Mouse (Mus musculus): Measurements from ENCODE around the gene Xlr.
A peak's percentile ranks its signal among the peaks of the same experiment; 100 is the strongest.
"Not testable (repeated sequence)": the region's sequence is repeated elsewhere in the genome, so short reads cannot be mapped to it uniquely, and the experiment has no call there.

Xlr gene

DNA sequence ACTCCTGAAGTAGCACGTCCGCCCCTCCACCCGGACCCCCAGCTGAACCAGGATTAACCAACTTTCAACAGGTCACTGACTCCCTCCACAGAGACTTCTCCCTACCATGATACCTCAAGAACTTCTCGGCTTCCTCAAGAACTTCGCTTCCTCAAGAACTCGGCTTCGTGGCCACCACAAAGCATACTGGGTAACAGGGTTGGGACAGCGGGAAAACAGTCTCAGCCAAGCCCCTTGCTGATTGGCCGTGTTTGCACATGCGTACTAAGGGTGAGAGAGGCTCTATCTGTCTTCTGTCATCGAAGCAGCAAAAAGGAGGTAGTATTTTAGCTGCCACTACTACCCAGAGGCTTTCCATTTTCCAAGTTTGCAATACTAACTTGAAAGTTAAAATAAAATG is at the start of gene Xlr:
Xlr (minus strand) TSS at position 188 of the 400 bp plus-strand sequence.
- not testable (repeated sequence) for DNase-seq (ENCODE audit: low spot score)

DNA sequence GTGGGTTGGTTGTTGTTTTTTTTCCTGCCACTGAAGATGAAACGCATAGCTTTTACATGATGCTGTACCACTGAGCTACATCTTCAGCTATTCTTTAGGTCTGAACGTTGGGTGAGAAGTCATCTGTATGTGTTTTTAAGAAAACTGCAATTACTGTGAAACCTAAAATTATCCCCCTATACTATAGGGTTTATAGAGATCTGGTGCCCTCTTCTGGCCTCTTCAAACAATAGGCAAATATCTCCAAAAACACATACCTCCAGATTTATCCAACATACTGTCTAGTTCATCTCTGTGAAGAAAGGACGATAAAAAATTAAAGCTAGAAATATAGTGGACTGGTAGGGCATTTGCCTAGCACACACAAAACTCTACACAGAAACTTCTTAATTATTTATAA is 1.6 kb upstream of the Xlr start:
- peak; percentile 50 for DNase-seq (ENCODE audit: low spot score)

DNA sequence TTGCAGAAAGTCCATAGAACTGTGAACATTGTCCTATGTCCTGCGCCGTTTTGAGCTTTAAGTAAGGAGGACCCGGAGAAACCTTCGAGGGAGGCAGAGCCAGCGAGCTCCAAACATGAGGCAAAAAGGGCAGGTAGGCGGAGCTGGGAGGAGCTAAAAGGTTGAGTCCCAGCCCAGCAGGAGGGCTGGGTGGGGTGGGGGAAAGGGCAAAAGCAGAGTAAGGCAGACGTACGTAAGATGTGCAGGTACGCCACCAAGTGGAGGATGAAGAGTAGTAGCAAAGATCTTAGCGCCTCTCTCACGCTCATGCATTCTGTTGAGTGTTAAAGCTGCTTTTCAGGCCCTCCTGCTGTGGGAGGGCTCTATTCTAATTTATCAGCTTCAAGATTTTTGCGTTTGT is 21.2 kb downstream of the Xlr start, which contains the start of gene Zfp36l3:
Zfp36l3 (minus strand) TSS at position 119 of the 400 bp plus-strand sequence.
- no peak for DNase-seq (ENCODE audit: low spot score)

DNA sequence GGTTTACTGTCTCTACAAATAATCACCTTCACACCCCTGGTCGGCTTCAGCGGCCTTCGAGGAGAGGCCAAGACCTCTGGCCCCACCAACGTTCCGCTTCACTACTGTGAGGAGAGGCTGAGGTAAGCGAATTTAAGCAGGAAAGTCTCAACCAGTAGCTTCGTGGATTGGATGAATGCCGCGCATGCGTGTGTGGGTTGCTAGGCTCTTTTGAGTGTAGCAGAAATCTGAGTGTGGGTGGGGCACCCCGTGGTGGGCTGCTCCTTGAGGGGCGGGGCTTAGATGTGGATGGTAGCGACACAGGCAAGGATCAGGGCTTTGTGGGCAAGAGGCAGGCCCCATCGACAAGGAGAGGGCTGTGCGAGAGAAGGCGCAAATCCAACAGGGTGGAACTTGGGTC is 39.8 kb downstream of the Xlr start, which contains the start of gene 1700013H16Rik:
1700013H16Rik (minus strand) TSS at position 96 of the 400 bp plus-strand sequence.
- no peak for DNase-seq (ENCODE audit: low spot score)

DNA sequence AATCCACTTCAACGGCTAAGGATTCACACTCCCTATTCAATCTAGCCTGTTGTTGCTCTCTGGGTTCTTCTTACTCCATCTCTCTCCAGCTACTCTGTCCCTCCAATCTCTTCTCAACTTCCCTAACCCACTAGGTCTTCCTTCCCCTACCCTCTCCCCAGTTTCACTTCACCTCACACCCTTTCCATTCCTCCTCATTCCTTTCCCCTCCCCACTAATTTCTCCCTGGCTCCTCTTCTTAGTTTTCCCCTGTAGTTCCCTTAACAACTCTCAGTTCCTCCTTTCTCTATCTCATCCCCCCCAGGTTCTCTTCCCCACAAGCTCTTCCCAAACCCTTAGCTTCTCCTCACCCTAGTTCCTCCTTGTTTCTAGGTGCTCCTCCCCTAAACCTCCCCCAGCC is 44.7 kb downstream of the Xlr start:
- no peak for DNase-seq (ENCODE audit: low spot score)

DNA sequence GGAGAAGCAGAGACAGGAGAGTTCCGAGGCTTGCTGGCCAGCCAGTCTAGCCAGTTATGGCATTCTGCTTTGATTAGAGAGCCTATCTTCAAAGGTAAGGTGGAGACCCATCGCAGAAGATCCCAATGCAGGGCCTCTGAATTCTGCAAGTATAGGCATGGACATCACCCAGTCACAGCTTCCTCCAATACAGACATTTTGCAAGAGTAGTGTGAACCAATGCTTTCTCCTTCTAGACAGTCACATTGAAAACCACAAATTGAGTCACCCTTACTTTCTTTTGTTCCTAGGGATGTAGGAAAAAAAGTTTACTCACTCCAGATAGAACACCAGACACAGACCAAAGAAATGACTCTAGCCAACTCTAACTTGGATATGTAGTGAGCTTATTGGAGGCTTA is 68.5 kb downstream of the Xlr start:
- DNase-seq (ENCODE audit: low spot score), result no peak

All from embryo, embryonic 10.5 days (tissue).